Mouse (Mus musculus): Measurements from ENCODE around the gene Wrap53. TPM values are rescaled to one million over a fixed set of nuclear protein-coding genes. Genes with fewer than 3 reads are reported as not detected.

The Wrap53 gene
- polyA plus RNA-seq, 1 experiment from 2014 or later = 19.2 TPM

- Histone ChIP-seq H3K27ac (ENCODE audit: low read length) (no peak overlapping the region), H3K36me3 (ENCODE audit: control insufficient read depth, insufficient read depth, low read length) (no peaks in the 10 kb centered on the region), H3K4me2 (ENCODE audit: low read length) (no peak overlapping the region), H3K4me1 (ENCODE audit: control insufficient read depth, insufficient read depth, low read length) (peaks cover 8% of the 10 kb centered on the region), H3K4me3 (ENCODE audit: low read depth, low read length) (no peak overlapping the region), H3K9me3 (replicated peaks; ENCODE audit: control insufficient read depth, low read length, poor library complexity, severe bottlenecking) (no peaks in the 10 kb centered on the region), H3K27me3 (ENCODE audit: control insufficient read depth, insufficient read depth, low read depth, low read length) (no peaks in the 10 kb centered on the region), H3K9ac (ENCODE audit: low read depth, low read length) (no peak overlapping the region)
- WGBS = 91% methylated on average over 9 of the region's 9 CpGs
- ATAC-seq = no peak
Measured at GRCm38 (mm10) chr11:69521526-69522149, 58.4 kb downstream of the Wrap53 start.

GRCm38 (mm10) chr11:69519976-69520375, 60.1 kb downstream of the Wrap53 start:
- Histone ChIP-seq H3K4me2 (ENCODE audit: low read length) (no peak overlapping the region), H3K4me1 (ENCODE audit: control insufficient read depth, insufficient read depth, low read length) (no peaks in the 10 kb centered on the region), H3K27ac (ENCODE audit: low read length) (no peak overlapping the region), H3K4me3 (ENCODE audit: low read depth, low read length) (no peak overlapping the region), H3K27me3 (ENCODE audit: control insufficient read depth, insufficient read depth, low read depth, low read length) (no peaks in the 10 kb centered on the region), H3K9me3 (replicated peaks; ENCODE audit: control insufficient read depth, low read length, poor library complexity, severe bottlenecking) (no peaks in the 10 kb centered on the region), H3K36me3 (ENCODE audit: control insufficient read depth, insufficient read depth, low read length) (no peaks in the 10 kb centered on the region), H3K9ac (ENCODE audit: low read depth, low read length) (no peak overlapping the region)
- ATAC-seq = no peak
- WGBS = 76% methylated on average over 4 of the region's 4 CpGs

GRCm38 (mm10) chr11:69516661-69517060, 63.4 kb downstream of the Wrap53 start:
- no peaks in the 10 kb centered on the region for H3K9me3 ChIP-seq (replicated peaks; ENCODE audit: control insufficient read depth, low read length, poor library complexity, severe bottlenecking)
- H3K4me1 ChIP-seq (ENCODE audit: control insufficient read depth, insufficient read depth, low read length) = no peaks in the 10 kb centered on the region
- no peaks in the 10 kb centered on the region for H3K36me3 ChIP-seq (ENCODE audit: control insufficient read depth, insufficient read depth, low read length)
- ATAC-seq = no peak
- H3K27ac ChIP-seq (ENCODE audit: low read length) = no peak overlapping the region
- no peak overlapping the region for H3K4me3 ChIP-seq (ENCODE audit: low read depth, low read length)
- 81% methylated on average over 3 of the region's 3 CpGs for WGBS
- H3K4me2 ChIP-seq (ENCODE audit: low read length) = no peak overlapping the region
- H3K9ac ChIP-seq (ENCODE audit: low read depth, low read length) = no peak overlapping the region
- H3K27me3 ChIP-seq (ENCODE audit: control insufficient read depth, insufficient read depth, low read depth, low read length) = no peaks in the 10 kb centered on the region

- Histone ChIP-seq H3K27ac (ENCODE audit: low read length) (no peak overlapping the region), H3K27me3 (ENCODE audit: control insufficient read depth, insufficient read depth, low read depth, low read length) (no peaks in the 10 kb centered on the region), H3K9me3 (replicated peaks; ENCODE audit: control insufficient read depth, low read length, poor library complexity, severe bottlenecking) (no peaks in the 10 kb centered on the region), H3K4me1 (ENCODE audit: control insufficient read depth, insufficient read depth, low read length) (no peaks in the 10 kb centered on the region), H3K4me2 (ENCODE audit: low read length) (no peak overlapping the region), H3K36me3 (ENCODE audit: control insufficient read depth, insufficient read depth, low read length) (no peaks in the 10 kb centered on the region), H3K4me3 (ENCODE audit: low read depth, low read length) (no peak overlapping the region), H3K9ac (ENCODE audit: low read depth, low read length) (no peak overlapping the region)
- no peak for ATAC-seq
- 71% methylated on average over 15 of the region's 15 CpGs for WGBS
Measured at GRCm38 (mm10) chr11:69516151-69516640, 63.9 kb downstream of the Wrap53 start.

- H3K4me1 ChIP-seq (ENCODE audit: control insufficient read depth, insufficient read depth, low read length) = no peaks in the 10 kb centered on the region
- H3K27ac ChIP-seq (ENCODE audit: low read length) = no peak overlapping the region
- H3K4me3 ChIP-seq (ENCODE audit: low read depth, low read length) = no peak overlapping the region
- H3K27me3 ChIP-seq (ENCODE audit: control insufficient read depth, insufficient read depth, low read depth, low read length) = no peaks in the 10 kb centered on the region
- H3K9me3 ChIP-seq (replicated peaks; ENCODE audit: control insufficient read depth, low read length, poor library complexity, severe bottlenecking) = no peaks in the 10 kb centered on the region
- 9% methylated on average over 6 of the region's 6 CpGs for WGBS
- H3K4me2 ChIP-seq (ENCODE audit: low read length) = no peak overlapping the region
- H3K9ac ChIP-seq (ENCODE audit: low read depth, low read length) = no peak overlapping the region
- H3K36me3 ChIP-seq (ENCODE audit: control insufficient read depth, insufficient read depth, low read length) = no peaks in the 10 kb centered on the region
- peak; percentile 76; the same call in 1 of the 2 replicates for ATAC-seq
Measured at GRCm38 (mm10) chr11:69513840-69514239, 66.2 kb downstream of the Wrap53 start.

Other genes with a start within 250 kb of the Wrap53 start
- 297 and 334 TPM in 2 replicates for gene Rnf227, start 239.8 kb downstream of the Wrap53 start, polyA plus RNA-seq (2015; fragmentation: Nextera tagmentation; extraction: Ambion mirVana)
- 82.8 and 86.1 TPM in 2 replicates for gene Chd3, start 210.8 kb downstream of the Wrap53 start, polyA plus RNA-seq (2015; fragmentation: Nextera tagmentation; extraction: Ambion mirVana)
- gene Naa38, start 184.8 kb downstream of the Wrap53 start, polyA plus RNA-seq (2015; fragmentation: Nextera tagmentation; extraction: Ambion mirVana) = 86.2 and 89.6 TPM in 2 replicates
- gene Cyb5d1, start 184.6 kb downstream of the Wrap53 start, polyA plus RNA-seq (2015; fragmentation: Nextera tagmentation; extraction: Ambion mirVana) = 27.1 and 28.9 TPM in 2 replicates
- gene Tmem88, start 182.0 kb downstream of the Wrap53 start, polyA plus RNA-seq (2015; fragmentation: Nextera tagmentation; extraction: Ambion mirVana) = 5.2 and 5.9 TPM in 2 replicates
- 36.4 and 39.0 TPM in 2 replicates for gene Kdm6b, start 166.6 kb downstream of the Wrap53 start, polyA plus RNA-seq (2015; fragmentation: Nextera tagmentation; extraction: Ambion mirVana)
- 4.4 and 5.1 TPM in 2 replicates for gene Dnah2, start 31.1 kb downstream of the Wrap53 start, polyA plus RNA-seq (2015; fragmentation: Nextera tagmentation; extraction: Ambion mirVana)
- 165 and 178 TPM in 2 replicates for gene Efnb3, start 20.1 kb downstream of the Wrap53 start, polyA plus RNA-seq (2015; fragmentation: Nextera tagmentation; extraction: Ambion mirVana)
- 48.9 and 57.3 TPM in 2 replicates for gene Trp53, start 104 bp upstream of the Wrap53 start, polyA plus RNA-seq (2015; fragmentation: Nextera tagmentation; extraction: Ambion mirVana)
- 65.8 and 95.2 TPM in 2 replicates for gene Atp1b2, start 25.7 kb upstream of the Wrap53 start, polyA plus RNA-seq (2015; fragmentation: Nextera tagmentation; extraction: Ambion mirVana)
- gene Shbg, start 37.6 kb upstream of the Wrap53 start, polyA plus RNA-seq (2015; fragmentation: Nextera tagmentation; extraction: Ambion mirVana) = not detected in 2 replicates
- 23.8 and 27.1 TPM in 2 replicates for gene Sat2, start 41.8 kb upstream of the Wrap53 start, polyA plus RNA-seq (2015; fragmentation: Nextera tagmentation; extraction: Ambion mirVana)
- 33.3 and 37.3 TPM in 2 replicates for gene Fxr2, start 52.7 kb upstream of the Wrap53 start, polyA plus RNA-seq (2015; fragmentation: Nextera tagmentation; extraction: Ambion mirVana)
- gene Sox15, start 75.1 kb upstream of the Wrap53 start, polyA plus RNA-seq (2015; fragmentation: Nextera tagmentation; extraction: Ambion mirVana) = not detected in 2 replicates
- gene Mpdu1, start 82.4 kb upstream of the Wrap53 start, polyA plus RNA-seq (2015; fragmentation: Nextera tagmentation; extraction: Ambion mirVana) = 101 and 104 TPM in 2 replicates
- 6.4 and 9.7 TPM in 2 replicates for gene Cd68, start 85.9 kb upstream of the Wrap53 start, polyA plus RNA-seq (2015; fragmentation: Nextera tagmentation; extraction: Ambion mirVana)
- 477 and 496 TPM in 2 replicates for gene Eif4a1, start 92.2 kb upstream of the Wrap53 start, polyA plus RNA-seq (2015; fragmentation: Nextera tagmentation; extraction: Ambion mirVana)
- gene Senp3, start 101.8 kb upstream of the Wrap53 start, polyA plus RNA-seq (2015; fragmentation: Nextera tagmentation; extraction: Ambion mirVana) = 94.0 and 98.5 TPM in 2 replicates
- 0.53 and 0.66 TPM in 2 replicates for gene Tnfsf13, start 105.5 kb upstream of the Wrap53 start, polyA plus RNA-seq (2015; fragmentation: Nextera tagmentation; extraction: Ambion mirVana)
- gene Tnfsf12, start 115.6 kb upstream of the Wrap53 start, polyA plus RNA-seq (2015; fragmentation: Nextera tagmentation; extraction: Ambion mirVana) = 2.3 and 3.0 TPM in 2 replicates
- 0.60 and 0.87 TPM in 2 replicates for gene Tnfsfm13, start 115.8 kb upstream of the Wrap53 start, polyA plus RNA-seq (2015; fragmentation: Nextera tagmentation; extraction: Ambion mirVana)
- 13.0 and 15.5 TPM in 2 replicates for gene Polr2a, start 178.4 kb upstream of the Wrap53 start, polyA plus RNA-seq (2015; fragmentation: Nextera tagmentation; extraction: Ambion mirVana)
- gene Slc35g3, start 181.7 kb upstream of the Wrap53 start, polyA plus RNA-seq (2015; fragmentation: Nextera tagmentation; extraction: Ambion mirVana) = 0.21 and 0.22 TPM in 2 replicates
- gene Zbtb4, start 185.7 kb upstream of the Wrap53 start, polyA plus RNA-seq (2015; fragmentation: Nextera tagmentation; extraction: Ambion mirVana) = 4.2 and 5.2 TPM in 2 replicates
- gene Chrnb1, start 215.7 kb upstream of the Wrap53 start, polyA plus RNA-seq (2015; fragmentation: Nextera tagmentation; extraction: Ambion mirVana) = 1.4 and 1.6 TPM in 2 replicates
- gene Fgf11, start 221.6 kb upstream of the Wrap53 start, polyA plus RNA-seq (2015; fragmentation: Nextera tagmentation; extraction: Ambion mirVana) = 4.1 and 4.5 TPM in 2 replicates
- gene Tmem102, start 225.4 kb upstream of the Wrap53 start, polyA plus RNA-seq (2015; fragmentation: Nextera tagmentation; extraction: Ambion mirVana) = 0.54 and 0.56 TPM in 2 replicates
- not detected in 2 replicates for gene Gm39566, start 235.0 kb upstream of the Wrap53 start, polyA plus RNA-seq (2015; fragmentation: Nextera tagmentation; extraction: Ambion mirVana)
- not detected in 2 replicates for gene Spem2, start 238.2 kb upstream of the Wrap53 start, polyA plus RNA-seq (2015; fragmentation: Nextera tagmentation; extraction: Ambion mirVana)
- gene Spem1, start 241.9 kb upstream of the Wrap53 start, polyA plus RNA-seq (2015; fragmentation: Nextera tagmentation; extraction: Ambion mirVana) = 0.24 and 0.68 TPM in 2 replicates

All from midbrain, embryonic 16.5 days (tissue).